Mouse (Mus musculus) megakaryocyte, adult 5-6 weeks (primary cell): ENCODE data around the gene Dnajc8. TPM values are rescaled to one million over a fixed set of nuclear protein-coding genes. Genes with fewer than 3 reads are reported as not detected.
A peak's percentile ranks its signal among the peaks of the same experiment; 100 is the strongest.

Experiments used
- ATAC-seq: 2 replicates; pipeline ENCODE4 v1.8.0; 2016; ENCODE audit warnings: mild to moderate bottlenecking, inconsistent platforms; ENCODE audit not compliant: poor library complexity, severe bottlenecking
- total RNA-seq, 2 experiments: library from RNA; stranded (forward) in 1 of 2; stranded (reverse) in 1 of 2; fragments of 153-499, 151-499 nt in 1 of 2; fragments of 221-1000, 200-1000 nt in 1 of 2; gene quantifications; 2 replicates each; pipeline versions ENCODE4 v1.2.3 to v1.2.4; 2015 to 2017

Dnajc8 gene
- 113 and 122 TPM in 2 replicates for total RNA-seq (2015)
- 368 and 380 TPM in 2 replicates for total RNA-seq (2017)

DNA sequence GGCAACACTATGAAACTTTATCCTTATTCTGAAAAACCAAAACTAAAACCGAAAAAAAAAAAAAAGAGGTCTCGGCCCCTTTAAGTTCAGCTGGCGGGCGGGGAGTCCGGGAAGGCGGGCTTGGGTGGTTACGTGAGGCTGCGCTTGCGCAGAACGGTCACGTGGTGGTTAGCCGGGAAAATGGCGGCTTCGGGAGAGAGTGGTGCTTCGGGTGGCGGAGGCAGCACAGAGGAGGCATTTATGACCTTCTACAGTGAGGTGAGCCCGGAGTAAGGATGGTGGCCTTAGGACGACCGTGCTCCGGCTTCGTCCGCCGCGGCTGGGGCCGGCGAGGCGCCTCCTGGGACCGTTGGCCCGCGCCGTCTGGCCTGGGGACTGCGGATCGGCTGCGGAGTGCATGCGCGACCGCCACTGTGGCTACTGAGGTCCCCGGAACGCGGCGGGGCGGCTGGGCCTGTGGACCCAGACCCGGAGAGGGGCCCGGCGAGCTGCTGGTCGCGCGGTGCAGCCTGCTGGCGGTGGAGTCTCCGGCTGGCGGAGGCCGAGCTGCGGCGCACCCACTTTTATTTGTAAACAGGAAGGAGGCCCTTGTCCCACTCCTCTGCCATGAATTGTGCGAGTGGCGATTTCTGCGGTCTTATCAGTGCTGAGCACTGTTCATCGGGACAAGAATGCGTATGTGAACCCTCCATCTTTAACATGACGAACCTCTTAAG lies at the start of gene Dnajc8:
TSS of gene Dnajc8 (plus strand) at position 145 of the 716 bp plus-strand sequence.
- ATAC-seq = peak; percentile 66

DNA sequence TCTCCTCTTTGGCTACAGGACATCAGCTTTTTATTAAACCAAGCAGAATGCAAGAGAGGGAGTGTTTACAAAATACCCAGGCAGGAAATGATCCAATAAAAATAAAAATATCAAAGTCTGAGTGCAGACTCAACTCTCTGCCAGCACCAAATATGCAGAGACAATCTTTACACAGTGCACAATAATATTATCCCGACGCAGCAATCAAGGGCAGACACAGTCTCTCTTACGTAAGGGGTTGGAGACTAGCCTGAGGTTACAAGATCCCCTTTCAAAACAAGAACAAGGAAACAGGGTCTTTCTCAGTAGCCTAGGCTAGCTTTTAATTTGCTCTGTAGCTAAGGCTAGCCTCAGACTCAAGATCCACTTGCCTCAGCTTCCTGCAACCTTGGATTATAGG lies 46.8 kb upstream of the Dnajc8 start:
- no peak for ATAC-seq

DNA sequence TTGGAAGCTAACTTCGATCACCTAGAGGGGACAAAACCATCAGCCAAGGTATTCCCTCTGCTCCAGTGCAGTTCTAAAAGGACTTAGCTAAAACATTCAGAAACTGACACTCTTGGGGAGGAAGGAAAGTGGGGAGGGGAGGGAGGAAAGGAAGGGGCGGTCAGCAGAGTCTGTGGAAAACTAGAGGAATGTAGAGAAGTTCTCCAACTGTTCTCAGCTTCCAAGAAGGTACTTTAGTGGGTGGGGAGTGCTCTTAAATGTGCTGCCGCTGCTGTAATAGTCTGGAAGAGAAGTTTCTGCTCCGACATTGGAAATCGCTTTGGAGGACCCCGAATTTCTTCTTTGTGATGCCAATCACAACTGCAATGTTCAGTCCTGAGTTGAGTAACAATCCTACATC lies 46.4 kb upstream of the Dnajc8 start:
- no peak for ATAC-seq

GRCm38 (mm10) chr4:132490273-132491010 lies 44.9 kb upstream of the Dnajc8 start:
- no peak for ATAC-seq

- ATAC-seq = no peak
Measured at GRCm38 (mm10) chr4:132491057-132491456, 44.3 kb upstream of the Dnajc8 start.

DNA sequence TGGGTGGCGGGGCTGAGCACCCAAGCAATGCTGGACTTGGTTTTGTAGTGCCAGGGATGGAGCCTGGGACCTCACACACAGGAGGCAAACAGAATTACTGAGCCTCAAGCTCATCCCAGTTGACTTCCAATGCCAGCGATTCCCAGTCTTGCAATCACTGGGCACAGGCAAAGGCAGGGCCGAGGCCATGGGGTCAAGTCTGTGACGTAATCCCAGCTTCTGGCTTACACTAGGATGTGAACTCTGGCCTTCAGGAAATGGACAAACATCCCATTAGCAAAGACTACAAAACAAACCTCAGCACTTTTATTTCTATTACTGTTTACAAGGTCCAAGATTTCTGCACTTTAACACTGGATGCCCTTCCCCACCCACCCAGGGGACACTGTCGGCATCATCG lies 43.6 kb upstream of the Dnajc8 start:
- ATAC-seq = no peak

GRCm38 (mm10) chr4:132492178-132493060 lies 42.9 kb upstream of the Dnajc8 start:
- no peak for ATAC-seq

- peak; percentile 97 for ATAC-seq
Measured at GRCm38 (mm10) chr4:132494271-132494918, 41.0 kb upstream of the Dnajc8 start.

GRCm38 (mm10) chr4:132501639-132502038 lies 33.7 kb upstream of the Dnajc8 start:
- ATAC-seq = no peak

- no peak for ATAC-seq
Measured at GRCm38 (mm10) chr4:132503344-132503743, 32.0 kb upstream of the Dnajc8 start.

DNA sequence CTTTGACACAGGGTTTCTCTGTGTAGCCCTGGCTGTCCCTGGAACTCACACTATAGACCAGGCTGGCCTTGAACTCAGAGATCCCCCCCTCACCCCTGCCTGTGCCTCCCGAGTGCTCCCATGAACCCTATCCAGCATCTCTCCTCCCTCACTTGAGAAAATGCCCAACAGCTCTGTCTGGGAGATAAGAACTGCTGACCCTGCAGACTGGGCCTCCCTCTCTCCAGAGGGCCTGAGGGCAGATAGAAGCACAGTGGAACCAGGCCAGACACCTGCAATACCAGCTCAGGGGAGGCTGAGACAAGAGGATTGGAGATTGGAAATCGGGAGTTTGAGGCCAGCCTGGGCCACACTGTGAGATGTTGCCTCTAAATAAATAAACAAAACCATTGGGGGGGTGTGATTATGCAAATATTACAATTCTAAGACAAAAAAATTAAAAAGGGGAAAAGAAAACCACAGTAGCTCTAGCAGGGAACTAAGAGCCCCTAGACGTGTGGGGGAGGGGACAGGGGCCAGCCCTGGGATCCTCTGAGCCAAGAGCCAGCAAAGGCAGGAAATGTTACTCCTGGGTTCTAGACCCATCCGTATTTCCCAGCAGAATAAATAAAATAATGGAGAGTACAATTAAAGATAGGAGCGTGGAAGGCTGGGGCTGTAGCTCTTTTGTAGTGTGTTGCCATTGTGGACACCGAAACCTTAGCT lies 30.2 kb upstream of the Dnajc8 start:
- ATAC-seq = no peak

GRCm38 (mm10) chr4:132505800-132506199 lies 29.6 kb upstream of the Dnajc8 start:
- ATAC-seq = no peak

- ATAC-seq = no peak
Measured at GRCm38 (mm10) chr4:132506250-132506649, 29.1 kb upstream of the Dnajc8 start.

DNA sequence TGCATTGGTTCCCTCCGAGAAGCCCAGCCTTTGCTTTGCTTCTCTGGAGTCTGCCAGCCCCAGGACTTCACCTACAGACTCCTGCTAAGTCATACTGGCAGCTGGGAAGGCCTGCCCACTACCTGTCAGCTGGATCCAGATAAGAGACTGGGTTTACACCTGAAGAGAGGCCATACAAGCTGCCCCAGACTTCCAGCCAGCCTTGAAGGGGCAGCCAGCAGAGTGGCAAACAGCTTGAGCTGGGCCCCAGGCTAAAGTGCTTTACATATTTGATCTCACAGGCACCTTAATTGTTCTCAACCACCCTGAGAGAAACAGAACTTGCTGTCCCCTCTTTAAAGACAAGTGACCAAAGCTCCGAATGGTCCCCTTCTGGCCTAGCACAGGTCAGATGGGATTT lies 28.1 kb upstream of the Dnajc8 start:
- no peak for ATAC-seq

DNA sequence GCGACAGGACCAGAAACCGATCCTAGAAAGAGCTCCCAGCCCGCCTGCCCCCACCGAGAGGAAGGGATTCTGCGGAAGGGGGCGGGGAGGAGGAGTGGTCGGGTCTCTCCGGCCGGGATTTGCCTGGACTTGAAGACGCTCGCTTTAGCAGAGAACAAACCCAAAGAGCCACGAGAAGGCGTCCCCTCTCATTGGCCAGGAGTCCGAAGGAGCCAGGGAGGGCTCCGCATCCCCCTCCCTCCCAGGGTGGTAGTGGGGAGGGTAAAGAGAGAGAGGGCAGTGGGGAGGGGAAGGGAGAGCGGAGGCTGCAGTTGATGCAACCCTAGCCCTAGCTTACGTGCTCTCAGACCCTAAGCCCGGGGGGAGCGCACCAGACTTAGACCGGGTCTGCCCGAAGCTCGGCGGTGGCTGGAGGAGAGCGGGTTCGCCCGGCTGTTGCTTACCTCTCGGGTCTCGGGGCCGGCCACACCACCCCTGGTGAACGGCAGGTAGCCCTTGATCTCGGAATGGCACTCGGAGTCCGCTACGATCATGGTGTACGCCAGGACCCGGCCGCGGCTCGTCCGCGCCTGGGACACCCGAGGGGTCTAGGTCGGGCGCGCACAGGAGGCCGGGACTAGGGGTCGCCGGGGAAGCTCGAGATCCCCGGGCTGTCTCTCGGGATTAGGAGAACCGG lies 25.6 kb upstream of the Dnajc8 start:
- ATAC-seq = peak; percentile 19

GRCm38 (mm10) chr4:132510352-132510798 lies 25.0 kb upstream of the Dnajc8 start, which contains the start of gene Sesn2:
Sesn2 (minus strand) TSS chr4:132510501.
- peak; percentile 92 for ATAC-seq

- ATAC-seq = no peak
Measured at GRCm38 (mm10) chr4:132512080-132512479, 23.3 kb upstream of the Dnajc8 start.

DNA sequence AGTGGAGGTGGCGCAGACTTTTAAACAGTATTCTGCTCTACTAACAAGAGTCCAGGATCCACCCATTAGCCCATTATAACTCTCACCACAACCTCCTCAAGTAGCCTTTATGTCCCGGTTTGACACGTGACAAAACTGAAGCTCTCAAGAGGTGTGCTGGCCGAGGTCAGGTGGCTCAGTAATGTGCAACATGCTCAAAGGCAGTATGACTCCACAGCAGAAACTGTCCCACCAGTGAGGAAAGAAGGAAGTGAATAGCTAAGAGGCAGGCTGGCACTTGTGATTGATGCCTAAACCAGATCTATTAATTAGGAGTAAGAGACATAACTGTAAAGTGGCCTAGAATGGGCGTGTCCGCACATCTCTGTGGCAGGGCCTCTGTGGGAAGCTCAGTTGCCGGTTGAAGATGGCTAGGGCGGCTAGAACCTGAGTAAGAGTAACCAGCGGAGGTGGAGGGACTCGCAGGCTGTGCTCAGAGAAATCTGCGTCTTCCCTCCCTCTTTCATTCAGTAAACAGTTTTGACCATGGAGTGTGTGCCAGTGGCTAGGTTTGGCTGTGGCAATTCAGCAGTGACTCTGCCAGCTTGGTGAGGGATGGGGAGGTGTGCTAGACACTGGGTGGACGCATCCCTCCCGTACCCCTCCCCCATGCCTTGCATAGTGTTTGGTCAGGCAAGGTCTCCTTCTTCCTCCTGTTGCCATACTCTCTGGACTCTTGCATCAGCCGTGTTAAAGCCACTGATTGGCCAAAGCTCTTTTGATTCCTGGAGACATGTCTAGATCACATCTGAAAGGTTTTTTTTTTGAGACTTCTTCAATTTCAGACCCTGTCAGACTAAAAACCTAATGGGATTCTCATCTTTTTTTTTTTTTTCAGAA lies 21.7 kb upstream of the Dnajc8 start:
- no peak for ATAC-seq
